Mouse (Mus musculus): ENCODE data around the gene Ctf1.

DNA sequence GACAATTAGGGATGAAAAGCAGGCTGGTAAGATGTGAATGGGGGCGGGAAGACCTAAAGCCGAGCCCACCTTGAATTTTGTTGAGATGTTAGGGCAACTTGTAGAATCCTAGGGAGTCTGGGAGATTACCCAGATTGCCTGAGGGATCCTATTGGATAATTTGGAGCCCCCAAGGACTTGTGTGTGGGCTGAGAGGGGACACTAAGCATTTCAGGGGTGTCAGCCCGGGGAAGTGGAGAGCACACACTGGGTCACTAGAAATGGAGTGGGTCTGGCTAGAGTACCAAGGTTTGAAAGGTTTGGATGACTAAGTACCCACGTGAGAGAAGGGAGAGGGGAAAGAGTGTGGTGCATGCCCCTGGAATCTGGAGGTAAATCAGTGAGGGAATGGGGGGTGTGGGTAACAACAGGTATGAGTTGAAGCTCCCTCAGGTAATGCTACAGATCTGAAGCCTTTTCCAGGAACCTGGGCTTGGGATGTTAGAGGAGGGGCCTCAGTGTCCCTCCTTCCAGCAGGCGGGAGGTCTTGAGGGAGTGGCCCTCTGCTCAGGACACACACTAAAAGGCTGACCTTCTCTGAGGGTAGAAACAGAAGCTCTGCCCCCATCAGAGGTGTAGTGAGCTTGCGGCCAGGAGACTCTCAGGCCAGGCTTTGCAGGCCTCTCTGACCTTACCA, 35.2 kb downstream of the Ctf1 start:
- no peak for TF ChIP-seq CTCF (conservative IDR thresholded peaks at IDR 0.05 in 1 of 2, IDR thresholded peaks at IDR 0.05 in 1 of 2; ENCODE audit: low read depth in 2 of 2, low read length in 2 of 2)
- TF ChIP-seq TBP (conservative IDR thresholded peaks at IDR 0.05; ENCODE audit: low read depth, low read length): no peak
- no peak for TF ChIP-seq POLR2A (IDR thresholded peaks at IDR 0.05; ENCODE audit: low read depth, low read length)
- TF ChIP-seq MEF2A (IDR thresholded peaks at IDR 0.05; ENCODE audit: borderline replicate concordance, low read depth, low read length): no peak
- TF ChIP-seq MYC (IDR thresholded peaks at IDR 0.05; ENCODE audit: low read depth, low read length): no peak

Data from CH12.LX (cell line).